Mouse (Mus musculus) testis, adult 2 months (tissue): ENCODE data around the gene Prss41. TPM values are rescaled to one million over a fixed set of nuclear protein-coding genes. Genes with fewer than 3 reads are reported as not detected.

Experiments used
- H3K27ac ChIP-seq: fragments of 200-500 bp; 2 replicates; pipeline ENCODE4 v1.5.1; 2012; ENCODE audit warnings: low read depth, low read length; ENCODE audit not compliant: control insufficient read depth, insufficient read depth
- H3K27me3 ChIP-seq: fragments of 200-500 bp; 2 replicates; pipeline ENCODE4 v1.6.1; 2012; ENCODE audit warnings: mild to moderate bottlenecking, low read length, moderate library complexity; ENCODE audit not compliant: control insufficient read depth, insufficient read depth
- H3K36me3 ChIP-seq: fragments of 200-500 bp; 2 replicates; pipeline ENCODE4 v1.6.1; 2012; ENCODE audit warnings: mild to moderate bottlenecking, low read length; ENCODE audit not compliant: control insufficient read depth, insufficient read depth
- H3K4me1 ChIP-seq: fragments of 200-500 bp; 2 replicates; pipeline ENCODE4 v1.6.1; 2012; ENCODE audit warnings: low read length; ENCODE audit not compliant: control insufficient read depth, insufficient read depth
- H3K4me3 ChIP-seq: fragments of 200-500 bp; 2 replicates; pipeline ENCODE4 v1.5.1; 2012; ENCODE audit warnings: low read depth, mild to moderate bottlenecking, low read length, moderate library complexity, mixed read lengths; ENCODE audit not compliant: control insufficient read depth
- CTCF ChIP-seq: fragments of 200-500 bp; IDR thresholded peaks from 2 replicates; pipeline ENCODE4 v1.5.1; 2012; ENCODE audit warnings: low read depth, mild to moderate bottlenecking, inconsistent platforms, low read length, moderate library complexity; ENCODE audit not compliant: control insufficient read depth, insufficient read depth, insufficient replicate concordance
- POLR2A ChIP-seq: fragments of 200-500 bp; IDR thresholded peaks from 2 replicates; pipeline ENCODE4 v1.6.1; 2012; ENCODE audit warnings: low read depth, mild to moderate bottlenecking, inconsistent platforms, low read length, moderate library complexity; ENCODE audit not compliant: control insufficient read depth
- polyA plus RNA-seq: library from polyadenylated mRNA; depleted of rRNA; stranded (reverse); fragments of >200 nt; gene quantifications from 2 replicates; pipeline ENCODE4 v1.2.3, GENCODE M21; 2012

The Prss41 gene
- polyA plus RNA-seq, 1 experiment: 13.8 TPM

- H3K4me3 ChIP-seq: peak overlapping the region; percentile 88
- H3K36me3 ChIP-seq: no peaks in the 10 kb centered on the region
- peak overlapping the region; percentile 16; the same call in 1 of the 2 replicates for H3K27ac ChIP-seq
- H3K27me3 ChIP-seq: no peaks in the 10 kb centered on the region
- H3K4me1 ChIP-seq: peaks cover 14% of the 10 kb centered on the region
- TF ChIP-seq POLR2A (no peak), CTCF (peak; percentile 35; the same call in 1 of the 2 replicates)
Measured at GRCm38 (mm10) chr17:23843141-23843811, 696 bp downstream of the Prss41 start.

GRCm38 (mm10) chr17:23841145-23841544, 2.8 kb downstream of the Prss41 start:
- Histone ChIP-seq H3K27me3 (no peaks in the 10 kb centered on the region), H3K4me3 (no peak overlapping the region), H3K36me3 (no peaks in the 10 kb centered on the region), H3K4me1 (peaks cover 14% of the 10 kb centered on the region), H3K27ac (no peak overlapping the region)
- TF ChIP-seq CTCF (peak; percentile 60; the same call in 1 of the 2 replicates), POLR2A (no peak)

DNA sequence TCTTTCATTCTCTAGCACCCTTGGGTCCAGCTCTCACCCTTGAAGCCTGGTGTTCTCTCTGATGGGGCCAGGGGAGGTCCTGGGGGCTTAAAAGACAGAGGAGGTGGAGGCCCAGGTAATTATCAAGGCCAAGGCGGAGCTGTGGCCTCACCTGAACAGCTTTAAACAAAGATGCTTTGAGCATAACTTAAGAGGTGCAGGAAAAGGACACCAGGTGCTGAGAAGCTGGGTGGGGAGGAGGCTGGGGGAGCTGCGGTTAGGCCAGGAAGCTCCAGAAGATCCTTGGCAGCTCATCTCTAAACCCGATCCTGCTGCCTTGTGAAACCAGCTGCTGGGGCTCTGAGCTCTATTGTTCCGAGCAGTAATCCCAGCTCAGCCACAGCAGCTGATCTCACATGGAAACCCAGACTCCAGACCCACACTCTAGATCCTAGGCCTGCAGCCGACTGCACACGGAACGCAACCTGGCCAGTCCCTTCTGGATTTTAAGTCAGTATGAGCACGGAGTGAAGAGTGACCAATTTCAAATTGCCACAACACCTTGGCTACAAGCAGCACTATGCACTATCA, 7.9 kb downstream of the Prss41 start, which contains the start of gene Prss33:
Gene Prss33, minus strand, starts transcription at position 51 of the 570 bp plus-strand sequence.
- TF ChIP-seq POLR2A (no peak), CTCF (no peak)
- no peak within 1 kb of the TSS for H3K4me3 ChIP-seq
- H3K36me3 ChIP-seq: no peaks in the 10 kb centered on the region
- H3K4me1 ChIP-seq: no peaks in the 10 kb centered on the region
- no peaks in the 10 kb centered on the region for H3K27me3 ChIP-seq
- H3K27ac ChIP-seq: no peak within 1 kb of the TSS

DNA sequence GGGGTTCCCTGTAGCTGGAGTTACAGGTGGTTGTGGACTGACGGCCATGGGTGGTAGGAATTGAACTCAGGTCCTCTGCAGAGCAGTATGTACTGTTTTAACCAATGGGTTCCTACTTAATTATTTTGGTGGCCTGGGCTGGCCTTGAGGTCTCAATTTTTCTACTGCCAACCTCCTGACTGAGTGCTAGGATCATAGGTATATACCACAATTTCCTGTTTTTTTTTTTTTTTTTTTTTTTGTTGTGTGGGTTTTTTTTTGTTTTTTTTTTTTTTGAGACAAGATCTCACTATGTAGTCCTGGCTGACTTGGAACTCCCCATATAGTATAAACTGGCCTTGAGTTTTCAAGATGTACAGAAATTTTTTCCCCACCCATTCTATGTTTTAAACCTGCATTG, 12.8 kb downstream of the Prss41 start:
- TF ChIP-seq POLR2A: no peak
- no peak for TF ChIP-seq CTCF
- Histone ChIP-seq H3K36me3 (no peaks in the 10 kb centered on the region; the same call in 1 of the 2 replicates), H3K27me3 (no peaks in the 10 kb centered on the region), H3K4me1 (peaks cover 5% of the 10 kb centered on the region; the same call in 1 of the 2 replicates), H3K4me3 (no peak overlapping the region), H3K27ac (no peak overlapping the region)

DNA sequence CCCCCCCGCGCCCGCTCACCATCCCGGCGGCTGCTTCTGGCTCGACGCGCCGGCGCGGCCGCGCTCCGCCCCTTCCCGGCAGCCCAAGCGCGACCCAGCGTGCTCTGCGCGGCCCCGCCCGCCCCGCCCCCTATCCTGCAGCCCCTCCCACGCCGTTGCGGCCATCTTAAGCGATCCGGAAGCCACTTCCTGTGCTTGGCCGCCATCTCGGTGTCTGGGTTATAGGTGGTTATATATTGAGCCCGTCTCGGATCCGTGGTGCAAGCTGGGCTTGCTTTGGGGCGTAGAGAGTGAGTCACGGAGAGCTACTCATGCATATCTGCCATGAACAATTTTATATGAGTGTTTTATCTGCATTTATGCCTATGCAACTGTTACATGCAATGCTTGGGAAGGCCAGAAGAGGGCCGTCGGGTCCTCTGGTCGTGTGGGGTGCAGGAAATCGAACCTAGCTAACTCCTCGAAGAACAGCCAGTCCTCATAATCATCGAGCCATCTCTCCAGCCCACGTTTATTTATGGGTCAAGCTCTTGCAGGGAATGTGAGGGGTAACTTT, 14.8 kb downstream of the Prss41 start, which contains the start of gene Elob:
Gene Elob, minus strand, starts transcription at position 73 of the 556 bp plus-strand sequence.
- H3K36me3 ChIP-seq: no peaks in the 10 kb centered on the region; the same call in 1 of the 2 replicates
- peaks cover 5% of the 10 kb centered on the region; the same call in 1 of the 2 replicates for H3K4me1 ChIP-seq
- H3K27me3 ChIP-seq: no peaks in the 10 kb centered on the region
- H3K27ac ChIP-seq: peak within 1 kb of the TSS; percentile 98
- H3K4me3 ChIP-seq: peak within 1 kb of the TSS; percentile 98
- TF ChIP-seq POLR2A (no peak), CTCF (peak; percentile 48; the same call in 1 of the 2 replicates)

DNA sequence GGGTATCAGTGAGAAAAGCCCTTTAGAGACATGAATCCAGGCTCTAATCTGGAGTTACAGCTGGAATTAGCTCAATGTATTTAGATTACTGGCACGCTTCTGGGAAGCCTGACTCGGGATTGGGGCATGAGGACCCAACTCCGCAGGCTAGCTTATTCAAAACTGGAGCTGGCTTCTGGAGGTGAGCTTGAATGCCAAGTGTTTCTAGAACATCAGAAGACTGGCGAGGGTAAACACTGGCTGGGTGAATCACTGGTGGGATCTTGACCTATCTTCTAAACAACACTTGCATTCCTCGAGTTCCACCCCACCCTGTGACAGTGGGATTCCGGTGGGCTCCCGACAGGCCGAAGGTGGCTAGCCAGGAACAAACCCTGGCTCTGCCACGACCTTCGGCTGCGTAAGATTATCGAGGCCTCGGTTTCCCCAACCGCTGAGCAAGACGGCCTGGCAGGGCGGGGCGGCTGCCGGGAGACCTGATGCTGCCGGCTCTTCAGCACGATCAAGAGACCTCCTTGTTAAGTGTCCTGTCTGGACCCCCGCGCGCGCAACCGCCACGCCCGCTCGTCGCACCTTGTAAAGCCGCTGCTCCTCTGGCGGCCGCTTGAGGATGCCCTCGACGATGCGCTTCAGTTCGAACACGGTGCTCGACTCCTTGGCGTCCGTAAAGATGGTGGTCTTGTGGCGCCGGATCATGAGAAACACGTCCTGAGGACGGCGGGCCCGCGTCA, 15.5 kb downstream of the Prss41 start:
- Histone ChIP-seq H3K4me1 (peaks cover 5% of the 10 kb centered on the region; the same call in 1 of the 2 replicates), H3K27me3 (no peaks in the 10 kb centered on the region), H3K4me3 (peak overlapping the region; percentile 98), H3K27ac (peak overlapping the region; percentile 98), H3K36me3 (no peaks in the 10 kb centered on the region; the same call in 1 of the 2 replicates)
- TF ChIP-seq CTCF: no peak
- TF ChIP-seq POLR2A: no peak; the same call in 1 of the 2 replicates

DNA sequence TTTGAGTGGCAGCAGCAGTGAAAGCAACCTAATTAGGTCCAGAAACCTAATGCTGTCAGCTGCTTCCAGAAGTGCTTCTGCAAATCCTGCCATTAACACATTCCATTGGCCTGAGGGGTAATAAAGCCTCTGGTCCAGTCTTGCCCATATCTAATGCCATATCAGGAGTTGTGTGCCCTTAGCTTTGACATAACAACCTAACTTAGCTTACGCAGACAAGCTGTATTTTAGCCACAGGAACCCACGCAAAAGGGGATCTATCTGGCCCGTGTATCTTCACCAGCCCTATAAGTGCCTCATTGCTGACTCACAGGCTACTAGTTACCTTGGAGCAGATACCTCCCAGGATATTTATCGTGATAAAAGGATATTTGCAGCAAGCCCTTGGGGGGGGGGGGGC, 18.4 kb downstream of the Prss41 start:
- TF ChIP-seq CTCF: no peak
- no peak for TF ChIP-seq POLR2A
- no peak overlapping the region for H3K27ac ChIP-seq
- no peaks in the 10 kb centered on the region for H3K27me3 ChIP-seq
- H3K36me3 ChIP-seq: peaks cover 3% of the 10 kb centered on the region
- H3K4me3 ChIP-seq: no peak overlapping the region
- H3K4me1 ChIP-seq: peaks cover 9% of the 10 kb centered on the region; the same call in 1 of the 2 replicates
